18 mouse cellular contexts compared by ENCODE assay signal in genomic region chr2:131457728-131458127, GRCm38 (mm10). TPM values are rescaled to one million over a fixed set of nuclear protein-coding genes. Genes with fewer than 3 reads are reported as not detected.
A peak's percentile ranks its signal among the peaks of the same experiment; 100 is the strongest.
DNase-seq lines count a peak whose midpoint lies in the region; ATAC-seq and TF ChIP-seq lines count a peak whose summit lies in the region.
"Had no signal": no experiment of that assay in that cellular context is flagged by ENCODE, and none has a peak within 500 bp of the region (broad histone marks: within the 10 kb centered on the region; RNA-seq: fewer than 3 reads in every experiment).

No protein-coding gene starts in this region.

- no peak overlapping the region for H3K9ac ChIP-seq in midbrain, embryonic 14.5 days (replicated peaks; ENCODE audit: low read length)
- H3K9ac ChIP-seq in midbrain, embryonic 13.5 days (replicated peaks): no peak overlapping the region
- H3K9ac ChIP-seq in lung, embryonic 16.5 days (ENCODE audit: low read length): no peak overlapping the region
- H3K9ac ChIP-seq: forebrain, embryonic 13.5 days; hindbrain, embryonic 14.5 days; neural tube, embryonic 15.5 days had no signal

- no peaks in the 10 kb centered on the region for H3K4me1 ChIP-seq in heart, embryonic 10.5 days
- no peaks in the 10 kb centered on the region for H3K4me1 ChIP-seq in midbrain, embryonic 14.5 days (ENCODE audit: control insufficient read depth, insufficient read depth, low read length)
- no peaks in the 10 kb centered on the region for H3K4me1 ChIP-seq in midbrain, embryonic 13.5 days (replicated peaks)
- H3K4me1 ChIP-seq in lung, embryonic 16.5 days (replicated peaks; ENCODE audit: control insufficient read depth, insufficient read depth, low read length): 0 out of 2 replicates have a peak, but pooled peaks cover 2% of the 10 kb centered on the region
- H3K4me1 ChIP-seq: forebrain, embryonic 13.5 days; neural tube, embryonic 15.5 days had no signal

- no peak overlapping the region for H3K4me2 ChIP-seq in midbrain, embryonic 14.5 days (ENCODE audit: low read length)
- H3K4me2 ChIP-seq in midbrain, embryonic 13.5 days (replicated peaks): no peak overlapping the region
- no peak overlapping the region for H3K4me2 ChIP-seq in lung, embryonic 16.5 days (ENCODE audit: low read depth, low read length)
- H3K4me2 ChIP-seq: forebrain, embryonic 13.5 days; hindbrain, embryonic 14.5 days; midbrain, embryonic 11.5 days; neural tube, embryonic 15.5 days had no signal

- 81% methylated on average over 7 of the region's 7 CpGs for WGBS in heart, embryonic 10.5 days
- WGBS in midbrain, embryonic 14.5 days: 85% methylated on average over 7 of the region's 7 CpGs
- WGBS in midbrain, embryonic 13.5 days: 89% methylated on average over 7 of the region's 7 CpGs
- 30% methylated on average over 7 of the region's 7 CpGs for WGBS in lung, embryonic 16.5 days

- no peaks in the 10 kb centered on the region for H3K9me3 ChIP-seq in heart, embryonic 10.5 days
- no peaks in the 10 kb centered on the region for H3K9me3 ChIP-seq in midbrain, embryonic 14.5 days (ENCODE audit: control insufficient read depth, low read length)
- no peaks in the 10 kb centered on the region for H3K9me3 ChIP-seq in midbrain, embryonic 13.5 days
- H3K9me3 ChIP-seq in lung, embryonic 16.5 days (ENCODE audit: control insufficient read depth, low read length): no peaks in the 10 kb centered on the region
- H3K9me3 ChIP-seq: forebrain, embryonic 13.5 days; neural tube, embryonic 15.5 days had no signal

- no peak overlapping the region for H3K4me3 ChIP-seq in heart, embryonic 10.5 days
- H3K4me3 ChIP-seq in midbrain, embryonic 14.5 days (replicated peaks; ENCODE audit: low read depth, low read length): no peak overlapping the region
- no peak overlapping the region for H3K4me3 ChIP-seq in midbrain, embryonic 13.5 days (replicated peaks)
- no peak overlapping the region for H3K4me3 ChIP-seq in lung, embryonic 16.5 days (ENCODE audit: low read length)
- H3K4me3 ChIP-seq in gastrocnemius, adult 2 months: no peak overlapping the region
- H3K4me3 ChIP-seq: forebrain, embryonic 13.5 days; neural tube, embryonic 15.5 days had no signal

- no peaks in the 10 kb centered on the region for H3K36me3 ChIP-seq in heart, embryonic 10.5 days
- no peaks in the 10 kb centered on the region for H3K36me3 ChIP-seq in midbrain, embryonic 14.5 days (ENCODE audit: control insufficient read depth, insufficient read depth, low read length)
- no peaks in the 10 kb centered on the region for H3K36me3 ChIP-seq in midbrain, embryonic 13.5 days
- H3K36me3 ChIP-seq in lung, embryonic 16.5 days (ENCODE audit: control insufficient read depth, insufficient read depth, low read length): no peaks in the 10 kb centered on the region
- H3K36me3 ChIP-seq: neural tube, embryonic 15.5 days had no signal

- intact Hi-C loops in gastrocnemius, adult 2 months (cut with DNase I): no loop called here

- peak; percentile 59 for DNase-seq in heart, adult 8-10 months (ENCODE audit: low spot score)
- no peak for DNase-seq in heart, embryonic 10.5 days (ENCODE audit: low spot score)
- DNase-seq in midbrain, embryonic 14.5 days: peak; percentile 2
- DNase-seq in thymus, adult 18-20 months: no peak
- no peak for DNase-seq in gastrocnemius, adult 2 months
- DNase-seq: cerebellum, postnatal 14 days; embryo, embryonic 11 days; right cerebral cortex, postnatal 25 days; thymus, postnatal 14 days had no signal

- no peaks in the 10 kb centered on the region for H3K27me3 ChIP-seq in heart, embryonic 10.5 days (ENCODE audit: insufficient read depth, poor library complexity, severe bottlenecking)
- H3K27me3 ChIP-seq in midbrain, embryonic 14.5 days (ENCODE audit: control insufficient read depth, insufficient read depth, low read length): no peaks in the 10 kb centered on the region
- H3K27me3 ChIP-seq in midbrain, embryonic 13.5 days: no peaks in the 10 kb centered on the region
- no peaks in the 10 kb centered on the region for H3K27me3 ChIP-seq in lung, embryonic 16.5 days (ENCODE audit: control insufficient read depth, insufficient read depth, low read depth, low read length)
- H3K27me3 ChIP-seq: forebrain, embryonic 13.5 days; neural tube, embryonic 15.5 days had no signal

- no peak overlapping the region for H3K27ac ChIP-seq in heart, embryonic 10.5 days
- H3K27ac ChIP-seq in midbrain, embryonic 14.5 days (replicated peaks; ENCODE audit: low read depth, low read length): no peak overlapping the region
- no peak overlapping the region for H3K27ac ChIP-seq in midbrain, embryonic 13.5 days
- H3K27ac ChIP-seq in lung, embryonic 16.5 days (ENCODE audit: low read length): no peak overlapping the region
- H3K27ac ChIP-seq in gastrocnemius, adult 2 months: no peak overlapping the region
- H3K27ac ChIP-seq: forebrain, embryonic 13.5 days; hindbrain, embryonic 14.5 days; macrophage; neural tube, embryonic 15.5 days; stomach, postnatal 0 days had no signal

- TF ChIP-seq CTCF in gastrocnemius, adult 2 months (IDR thresholded peaks at IDR 0.05): no peak

- no peak for ATAC-seq in midbrain, embryonic 14.5 days (ENCODE audit: low FRiP score, low TSS enrichment)
- ATAC-seq in midbrain, embryonic 13.5 days: no peak
- ATAC-seq in lung, embryonic 16.5 days (ENCODE audit: low read depth): peak; percentile 62; the same call in 1 of the 2 replicates
- ATAC-seq: forebrain, embryonic 13.5 days; intestine, postnatal 0 days had no signal

RNA-seq across cellular contexts. Expression of gene Smox, which starts 33.6 kb away (rescaled TPM):
- 10 to 100 TPM; 14.5 to 18.6 (median 15.7) TPM for total RNA-seq in heart, adult 8-10 months (2022)
- polyA plus RNA-seq in heart, embryonic 10.5 days (2016; fragmentation: Nextera tagmentation; extraction: Ambion mirVana): 26.1 and 28.0 TPM in 2 replicates
- polyA plus RNA-seq in midbrain, embryonic 14.5 days (2014; fragmentation: Nextera tagmentation; extraction: Ambion mirVana): 31.4 and 37.7 TPM in 2 replicates
- polyA plus RNA-seq in midbrain, embryonic 13.5 days (2015; fragmentation: Nextera tagmentation; extraction: Ambion mirVana): 45.5 and 46.5 TPM in 2 replicates
- polyA plus RNA-seq in lung, embryonic 16.5 days (2015; fragmentation: Nextera tagmentation; extraction: Ambion mirVana): 32.8 and 32.9 TPM in 2 replicates
- 100 to 1,000 TPM in 1 of 2 experiments, 10 to 100 TPM in 1; 51.2 to 522 TPM for total RNA-seq in gastrocnemius, adult 2 months (2021)

Comparison
In these comparisons a context has a peak if more than half of its experiments do, and no peak if none do; other contexts are left out.
1. DNase-seq: peak in heart, adult 8-10 months (single experiment) and midbrain, embryonic 14.5 days (single experiment); none in heart, embryonic 10.5 days (single experiment), thymus, adult 18-20 months (0 of 2) and gastrocnemius, adult 2 months (single experiment).